11 mouse cellular contexts compared by ENCODE assay signal in genomic region chr6:134188719-134189118, GRCm38 (mm10).
A peak's percentile ranks its signal among the peaks of the same experiment; 100 is the strongest.
DNase-seq lines count a peak whose midpoint lies in the region; ATAC-seq and TF ChIP-seq lines count a peak whose summit lies in the region.
"Had no signal": no experiment of that assay in that cellular context is flagged by ENCODE, and none has a peak within 500 bp of the region (broad histone marks: within the 10 kb centered on the region; RNA-seq: fewer than 3 reads in every experiment).

No protein-coding gene starts in this region.

- peak overlapping the region; percentile 34 for H3K4me2 ChIP-seq in heart, embryonic 14.5 days (ENCODE audit: low read length)
- no peak overlapping the region; the same call in 1 of the 2 replicates for H3K4me2 ChIP-seq in lung, embryonic 15.5 days
- H3K4me2 ChIP-seq in liver, postnatal 0 days (ENCODE audit: low read depth, low read length), result no peak overlapping the region
- H3K4me2 ChIP-seq: embryonic facial prominence, embryonic 12.5 days had no signal

- TF ChIP-seq CTCF in liver, postnatal 0 days (IDR thresholded peaks at IDR 0.05; ENCODE audit: low read depth), result no peak

- DNase-seq in adrenal gland, postnatal 10 days, result peak; percentile 45
- DNase-seq in adrenal gland, adult 18-20 months (ENCODE audit: low spot score in 2 of 2), result no peak
- DNase-seq in heart, postnatal 25 days (ENCODE audit: low spot score), result no peak
- DNase-seq in lung, postnatal 14 days, result no peak
- DNase-seq in liver, postnatal 0 days, result no peak
- DNase-seq in urinary bladder, postnatal 4 days (ENCODE audit: low spot score in 2 of 2), result no peak
- DNase-seq: gastrocnemius, postnatal 25 days; layer of hippocampus, adult 9-11 months had no signal

- ATAC-seq in heart, embryonic 14.5 days (ENCODE audit: insufficient number of reproducible peaks, insufficient read depth, low FRiP score, low read depth), result no peak
- ATAC-seq in lung, embryonic 15.5 days (ENCODE audit: borderline replicate concordance, extremely low read depth, low FRiP score, low TSS enrichment), result peak; percentile 86; the same call in 1 of the 2 replicates
- ATAC-seq in liver, postnatal 0 days, result no peak

- H3K9ac ChIP-seq in heart, embryonic 14.5 days (ENCODE audit: low read length), result peak overlapping the region; percentile 25
- H3K9ac ChIP-seq in lung, embryonic 15.5 days, result no peak overlapping the region
- H3K9ac ChIP-seq in liver, postnatal 0 days (replicated peaks), result no peak overlapping the region
- H3K9ac ChIP-seq: embryonic facial prominence, embryonic 12.5 days had no signal

- 28% methylated on average over 3 of the region's 3 CpGs for WGBS in heart, embryonic 14.5 days
- 14% methylated on average over 3 of the region's 3 CpGs for WGBS in lung, embryonic 15.5 days
- 45% methylated on average over 3 of the region's 3 CpGs for WGBS in liver, postnatal 0 days (ENCODE audit: insufficient replicate concordance)

- H3K9me3 ChIP-seq in heart, embryonic 14.5 days (ENCODE audit: control insufficient read depth, low read length), result no peaks in the 10 kb centered on the region
- H3K9me3 ChIP-seq in lung, embryonic 15.5 days, result no peaks in the 10 kb centered on the region
- no peaks in the 10 kb centered on the region for H3K9me3 ChIP-seq in liver, postnatal 0 days (ENCODE audit: low read length)
- H3K9me3 ChIP-seq: embryonic facial prominence, embryonic 12.5 days had no signal

- no peak for TF ChIP-seq EP300 in liver, postnatal 0 days (IDR thresholded peaks at IDR 0.05; ENCODE audit: low read depth)

- H3K4me3 ChIP-seq in heart, embryonic 14.5 days (ENCODE audit: control insufficient read depth in 1 of 2, insufficient read depth in 1 of 2, low read depth in 1 of 2, low read length in 2 of 2), result no peak overlapping the region
- no peak overlapping the region for H3K4me3 ChIP-seq in lung, embryonic 15.5 days
- no peak overlapping the region for H3K4me3 ChIP-seq in liver, postnatal 0 days (ENCODE audit: low read depth, low read length)
- H3K4me3 ChIP-seq: embryonic facial prominence, embryonic 12.5 days had no signal

- H3K36me3 ChIP-seq in heart, embryonic 14.5 days (ENCODE audit: control insufficient read depth, insufficient read depth, low read length), result peaks cover 3% of the 10 kb centered on the region; the same call in 1 of the 2 replicates
- H3K36me3 ChIP-seq in lung, embryonic 15.5 days, result no peaks in the 10 kb centered on the region
- H3K36me3 ChIP-seq in liver, postnatal 0 days (replicated peaks; ENCODE audit: insufficient read depth, low read length), result no peaks in the 10 kb centered on the region
- H3K36me3 ChIP-seq: embryonic facial prominence, embryonic 12.5 days had no signal

- H3K4me1 ChIP-seq in heart, embryonic 14.5 days (ENCODE audit: control insufficient read depth in 2 of 2, insufficient read depth in 2 of 2, low read length in 2 of 2), result peaks cover 39 to 81% of the 10 kb centered on the region in 2 experiments
- peaks cover 56% of the 10 kb centered on the region for H3K4me1 ChIP-seq in lung, embryonic 15.5 days
- peaks cover 32% of the 10 kb centered on the region for H3K4me1 ChIP-seq in liver, postnatal 0 days (ENCODE audit: insufficient read depth)

- peak overlapping the region; percentile 60 to 85 for H3K27ac ChIP-seq in heart, embryonic 14.5 days (replicated peaks in 1 of 2; ENCODE audit: control insufficient read depth in 1 of 2, insufficient read depth in 1 of 2, low read depth in 2 of 2, low read length in 2 of 2)
- H3K27ac ChIP-seq in lung, embryonic 15.5 days, result peak overlapping the region; percentile 86
- peak overlapping the region; percentile 77 for H3K27ac ChIP-seq in liver, postnatal 0 days (ENCODE audit: low read depth)

- intact Hi-C loops in heart, postnatal 25 days (cut with DNase I), result loop anchor here (5.0 kb wide), 2 partner anchors 36 to 151 kb away; partner anchors contain the start of gene Etv6

- no peaks in the 10 kb centered on the region for H3K27me3 ChIP-seq in heart, embryonic 14.5 days (ENCODE audit: control insufficient read depth, insufficient read depth, low read length)
- no peaks in the 10 kb centered on the region for H3K27me3 ChIP-seq in lung, embryonic 15.5 days
- no peaks in the 10 kb centered on the region for H3K27me3 ChIP-seq in liver, postnatal 0 days (ENCODE audit: insufficient read depth, low read length)
- H3K27me3 ChIP-seq: embryonic facial prominence, embryonic 12.5 days had no signal
